Mouse (Mus musculus) Muller cell, postnatal 12 days (primary cell): ENCODE data around the gene Topors.
"Not testable (repeated sequence)": the region's sequence is repeated elsewhere in the genome, so short reads cannot be mapped to it uniquely, and the experiment has no call there.

ENCODE experiments used
- DNase-seq: peaks from one replicate; pipeline ENCODE4 v3.0.0-alpha.2; 2015; ENCODE audit errors: inconsistent ontology term

Topors gene

DNA sequence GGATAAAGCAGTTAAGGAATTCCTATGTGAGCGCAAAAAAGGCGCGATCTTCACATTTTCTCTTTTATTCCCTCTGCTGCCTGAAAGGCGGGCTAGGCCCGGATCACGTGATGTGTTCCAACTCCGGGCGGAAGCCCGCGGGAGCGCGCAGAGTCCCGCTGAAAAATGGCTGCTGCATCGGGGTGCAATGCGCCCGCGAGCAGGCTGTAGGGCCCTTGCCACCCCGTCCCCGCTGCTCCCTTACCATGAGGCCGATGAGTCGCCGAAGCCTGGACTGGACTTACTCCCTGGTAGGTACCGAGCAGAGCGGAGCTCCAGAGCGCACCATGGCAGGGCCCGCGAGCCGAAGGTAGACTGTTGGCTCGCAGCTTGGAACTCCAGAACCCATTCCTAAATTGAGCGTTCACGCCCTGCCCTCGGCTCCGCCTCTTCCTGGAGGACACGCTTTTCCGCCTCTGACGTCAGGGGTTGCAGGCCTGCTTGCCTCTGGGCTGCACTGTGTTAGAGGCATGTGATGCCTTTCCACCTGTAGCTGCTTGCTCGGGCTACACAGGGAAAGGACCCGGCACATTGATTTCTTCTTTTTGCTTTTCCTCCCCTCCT lies at the start of gene Topors, which contains the start of gene Smim27:
Gene Topors (minus strand): TSS at position 421 of the 603 bp plus-strand sequence.
Gene Smim27 (plus strand): TSS at position 150 of the 603 bp plus-strand sequence.
- DNase-seq = peak; percentile 96

DNA sequence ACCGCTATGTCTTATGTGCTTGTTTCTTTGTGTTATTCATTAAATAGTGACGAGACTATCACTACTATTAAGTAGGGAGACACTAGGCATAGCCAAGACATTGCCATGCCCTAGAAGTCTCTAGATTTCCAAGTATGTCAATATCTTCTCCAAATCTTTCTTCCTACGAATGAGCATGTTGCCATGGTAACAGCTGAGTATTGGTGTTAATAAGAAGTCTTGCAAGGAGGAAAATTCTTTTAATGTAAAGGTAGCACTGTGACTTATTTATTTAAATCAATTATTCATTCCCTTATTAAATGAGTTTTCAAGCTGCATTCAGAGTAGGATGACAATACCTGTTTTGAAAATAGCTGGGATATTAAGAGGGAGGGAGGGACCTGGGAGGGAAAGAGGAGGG lies 47.8 kb upstream of the Topors start:
- no peak for DNase-seq

DNA sequence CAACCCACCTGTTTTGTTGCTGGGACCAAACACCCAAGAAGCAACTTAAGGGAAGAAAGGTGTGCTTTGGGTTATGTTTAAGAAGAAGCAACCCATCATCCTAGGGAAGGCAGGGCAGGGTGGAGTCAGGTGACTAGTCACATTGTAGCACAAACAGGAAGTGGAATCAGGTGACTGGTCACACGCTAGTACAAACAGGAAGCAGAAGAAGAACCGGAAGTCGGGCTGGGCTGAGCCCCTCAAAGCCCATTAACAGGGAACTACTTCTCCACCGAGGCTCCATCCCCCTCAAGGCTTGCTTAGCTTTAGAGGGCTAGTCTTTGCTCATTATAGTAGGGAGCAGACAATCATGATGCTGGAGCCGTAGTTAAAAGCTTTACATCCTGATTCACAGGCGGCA lies 43.4 kb upstream of the Topors start:
- DNase-seq = no peak

DNA sequence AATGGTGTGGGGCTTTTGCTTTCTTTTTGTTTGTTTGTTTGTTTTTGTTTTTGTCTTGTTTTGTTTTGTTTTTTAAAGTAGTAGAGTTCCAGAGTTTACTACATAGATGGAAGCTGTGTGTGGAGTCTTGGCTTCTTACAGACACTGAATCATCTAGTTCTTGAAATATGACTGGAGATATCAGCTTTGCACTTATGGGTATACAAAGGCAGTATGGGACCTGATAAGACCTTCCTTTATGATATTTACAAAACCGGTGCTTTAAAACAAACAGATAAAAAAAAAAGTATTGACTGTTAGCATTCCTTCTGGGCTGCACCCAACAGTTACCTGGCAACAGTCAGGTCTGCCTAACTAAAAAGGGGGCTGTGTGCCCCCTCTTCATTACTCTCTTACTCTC lies 42.6 kb upstream of the Topors start:
- no peak for DNase-seq

DNA sequence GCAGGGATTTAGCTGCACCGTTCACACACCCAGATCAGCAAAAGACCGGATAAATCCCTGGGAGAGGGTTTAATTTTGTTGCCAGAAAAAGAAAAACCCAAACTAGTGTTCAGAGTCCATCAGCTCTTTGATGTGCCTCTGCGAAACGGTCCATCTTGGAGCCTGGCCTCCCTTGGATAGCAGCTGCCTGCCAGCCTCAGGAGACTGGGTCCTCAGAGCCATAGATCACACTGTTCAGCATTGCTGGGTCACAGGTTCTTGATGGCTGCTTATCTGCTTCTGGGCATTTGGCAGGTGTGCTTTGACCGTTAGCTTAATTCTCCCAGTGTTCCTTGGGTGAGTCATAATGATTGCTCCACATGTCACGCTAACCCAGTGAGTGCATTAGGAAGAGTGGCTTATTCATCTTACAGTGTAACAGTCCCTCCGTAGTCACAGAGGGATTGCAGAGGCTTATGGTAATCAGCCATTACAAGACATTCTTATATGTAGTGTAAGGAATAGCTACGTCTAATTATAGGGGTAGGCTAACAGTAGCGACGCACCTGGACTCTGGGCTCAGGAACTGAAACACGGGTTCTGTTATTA lies 41.2 kb upstream of the Topors start:
- DNase-seq = no peak

DNA sequence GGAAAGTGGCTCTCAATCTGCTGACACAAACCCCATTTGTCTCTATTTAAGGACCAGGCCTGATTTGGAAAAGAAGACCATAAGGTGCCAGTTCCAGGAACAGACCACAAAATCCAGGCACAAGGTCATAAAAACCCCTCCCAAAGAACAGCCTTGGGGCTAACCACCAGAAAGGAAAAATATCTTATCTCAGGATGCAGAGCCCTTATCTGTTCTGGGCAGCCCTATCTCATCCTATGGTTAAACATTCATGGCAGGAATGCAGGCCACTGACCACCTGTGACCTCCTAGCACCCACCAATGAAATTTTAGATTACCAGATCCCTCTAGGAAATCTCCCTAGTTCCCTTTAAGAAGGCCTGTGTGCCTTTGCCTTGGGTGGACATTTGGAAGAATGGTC lies 40.0 kb upstream of the Topors start:
- no peak for DNase-seq

DNA sequence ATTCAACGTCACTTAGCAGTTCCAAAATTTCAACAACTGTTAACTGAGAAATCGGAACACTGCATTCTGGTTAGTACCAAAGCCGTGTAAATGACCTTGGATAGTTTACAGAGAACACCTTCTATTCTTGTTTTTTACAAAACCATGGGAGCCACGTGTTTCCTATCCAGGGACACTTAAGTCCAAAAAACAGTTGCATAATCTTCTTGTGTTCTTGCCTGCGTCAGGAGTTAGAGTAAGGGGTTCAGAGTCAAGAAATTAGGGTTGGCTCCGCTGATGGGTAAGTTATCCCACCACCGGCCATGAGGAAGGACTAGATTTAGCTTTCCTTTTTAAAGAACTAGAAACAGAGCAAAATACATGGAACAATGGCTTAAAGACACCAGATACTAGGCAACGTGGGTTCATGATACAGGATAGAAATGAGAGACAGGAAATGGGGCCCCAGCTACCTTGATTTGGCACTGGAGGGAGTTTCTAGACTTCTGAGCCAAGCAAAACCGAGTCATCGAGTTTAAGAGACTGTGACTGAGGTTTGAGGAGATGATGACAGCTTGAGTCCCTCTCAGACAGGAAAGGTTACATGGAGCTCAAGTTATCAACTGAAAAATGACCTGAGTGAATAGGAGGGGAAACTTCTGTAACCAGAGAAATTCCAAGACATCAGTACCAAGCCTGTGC lies 32.9 kb upstream of the Topors start:
- no peak for DNase-seq

DNA sequence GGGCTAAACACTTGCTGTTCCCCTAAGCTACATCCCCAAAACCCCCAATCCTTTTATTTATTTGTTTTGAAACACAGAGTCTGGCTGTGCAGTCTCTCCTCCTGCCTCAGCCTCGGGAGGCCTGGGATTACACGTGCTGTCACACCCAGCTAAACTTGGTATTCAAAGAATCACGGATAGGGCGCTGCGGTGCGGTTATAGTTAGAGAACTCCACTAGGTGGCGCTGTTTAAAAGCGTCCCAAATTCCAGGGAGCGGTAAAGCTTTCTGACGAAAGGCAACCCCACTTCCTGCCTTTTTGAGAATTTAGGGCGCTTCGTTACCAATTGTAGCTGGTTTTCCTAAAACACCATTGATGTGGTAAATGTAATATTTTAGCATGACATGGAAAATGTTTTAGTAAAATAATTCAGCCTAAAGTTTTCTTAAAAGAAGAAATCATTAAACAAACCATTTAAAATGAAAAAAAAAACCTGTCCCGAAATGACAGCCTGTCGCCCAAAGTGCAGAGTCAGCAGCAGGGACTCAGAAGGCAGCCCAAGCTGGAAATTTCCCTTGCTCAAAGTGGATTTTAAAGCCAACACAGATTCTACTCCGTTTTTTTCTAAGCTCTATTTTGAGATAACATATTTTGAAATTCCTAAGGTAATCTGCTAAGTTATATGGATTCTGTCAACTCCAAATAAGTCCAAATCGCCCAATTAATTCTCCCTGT lies 31.6 kb upstream of the Topors start:
- peak; percentile 78 for DNase-seq

DNA sequence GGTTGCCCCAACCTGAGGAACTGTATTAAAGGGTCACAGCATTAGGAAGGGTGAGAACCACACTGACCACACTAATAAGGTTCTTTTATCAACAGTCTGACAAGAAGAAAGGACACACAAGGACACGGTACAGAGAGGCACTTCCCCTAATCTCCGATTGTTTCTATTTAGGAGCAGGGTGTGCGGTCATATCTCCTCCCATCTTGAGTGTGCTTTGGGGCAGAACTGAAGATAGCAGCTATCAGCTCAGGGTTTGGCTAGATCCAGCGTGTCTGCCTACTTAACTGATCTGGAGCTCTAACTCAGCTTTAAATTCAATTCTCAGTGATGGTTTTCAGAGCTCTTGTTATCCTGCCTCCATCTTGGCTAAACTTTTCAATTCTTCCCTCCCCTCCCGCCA lies 29.5 kb upstream of the Topors start:
- no peak for DNase-seq

DNA sequence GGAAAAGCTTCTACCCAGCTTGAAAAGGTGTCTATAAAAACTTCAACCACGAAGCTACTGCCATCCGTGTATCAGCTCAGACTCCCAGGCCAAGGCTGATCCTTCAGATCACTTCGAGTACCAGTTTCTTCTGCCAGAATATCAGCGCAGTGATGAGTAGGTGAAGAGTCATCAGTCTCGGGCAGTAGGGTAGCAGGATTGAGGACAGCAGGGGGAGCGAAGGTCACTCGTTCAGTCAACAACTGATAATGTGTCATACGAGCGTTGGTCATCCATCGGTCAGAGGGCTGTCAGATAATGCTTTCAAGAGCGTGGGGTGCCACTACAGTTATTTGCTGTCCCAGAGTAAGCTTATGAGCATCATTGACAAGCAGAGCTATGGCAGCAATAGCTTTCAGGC lies 21.9 kb upstream of the Topors start:
- not testable (repeated sequence) for DNase-seq

DNA sequence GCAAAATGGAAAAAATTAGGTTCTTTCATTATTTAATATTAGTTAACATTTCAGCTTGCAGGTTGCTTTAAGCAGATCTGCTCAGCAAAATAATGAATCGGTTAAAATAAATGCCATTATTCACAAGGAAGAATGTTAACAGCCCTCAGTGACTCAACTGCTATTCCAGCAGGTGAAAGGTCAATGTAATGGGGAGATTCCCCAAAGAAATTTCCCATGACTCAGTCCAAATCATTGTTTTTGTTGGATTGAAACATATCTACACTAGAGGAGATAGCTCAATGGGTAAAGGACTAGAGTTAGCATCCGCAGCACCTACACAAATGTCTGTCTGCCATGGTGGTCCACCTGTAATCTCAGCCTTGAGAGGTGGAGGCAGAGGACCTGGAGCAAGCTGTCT lies 19.4 kb upstream of the Topors start:
- peak; percentile 49 for DNase-seq

DNA sequence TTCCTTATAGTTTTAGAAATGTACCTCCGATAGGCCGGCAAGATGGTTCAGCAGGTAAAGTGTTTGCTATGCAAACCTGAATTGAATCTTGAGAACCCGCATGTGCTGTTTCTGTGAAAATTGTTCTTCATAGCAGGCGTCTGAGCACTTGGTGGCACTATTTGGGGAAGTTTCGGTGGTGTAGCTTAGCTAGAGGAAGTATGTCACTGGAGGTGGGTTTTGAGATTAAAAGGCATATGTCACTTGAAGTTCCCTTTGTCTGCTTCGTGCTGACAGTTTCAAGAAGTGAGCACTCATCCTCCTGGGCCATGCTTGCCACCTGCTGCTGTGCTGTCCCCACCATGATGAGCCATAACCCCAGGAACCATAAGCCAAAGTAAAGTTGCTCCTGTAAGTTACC lies 17.8 kb upstream of the Topors start:
- no peak for DNase-seq

DNA sequence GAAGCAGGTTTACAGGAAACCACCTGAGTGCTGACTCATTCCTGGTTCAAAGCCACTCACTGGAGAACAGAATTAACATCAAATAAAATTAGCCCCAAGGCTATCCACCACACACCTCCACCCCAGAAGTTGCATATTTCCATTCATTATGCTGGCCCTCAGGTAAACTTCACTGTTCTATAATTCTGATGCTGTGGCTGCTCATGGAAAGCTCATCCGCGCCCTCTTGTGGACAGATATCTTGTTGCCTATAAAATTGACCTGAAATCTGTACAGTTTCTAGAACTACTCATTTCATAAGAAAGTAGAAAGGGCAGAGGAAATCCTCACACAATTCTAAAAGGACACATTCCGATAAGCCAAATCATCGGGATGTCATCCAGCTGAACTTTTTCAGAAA lies 15.9 kb upstream of the Topors start:
- DNase-seq = peak; percentile 43

DNA sequence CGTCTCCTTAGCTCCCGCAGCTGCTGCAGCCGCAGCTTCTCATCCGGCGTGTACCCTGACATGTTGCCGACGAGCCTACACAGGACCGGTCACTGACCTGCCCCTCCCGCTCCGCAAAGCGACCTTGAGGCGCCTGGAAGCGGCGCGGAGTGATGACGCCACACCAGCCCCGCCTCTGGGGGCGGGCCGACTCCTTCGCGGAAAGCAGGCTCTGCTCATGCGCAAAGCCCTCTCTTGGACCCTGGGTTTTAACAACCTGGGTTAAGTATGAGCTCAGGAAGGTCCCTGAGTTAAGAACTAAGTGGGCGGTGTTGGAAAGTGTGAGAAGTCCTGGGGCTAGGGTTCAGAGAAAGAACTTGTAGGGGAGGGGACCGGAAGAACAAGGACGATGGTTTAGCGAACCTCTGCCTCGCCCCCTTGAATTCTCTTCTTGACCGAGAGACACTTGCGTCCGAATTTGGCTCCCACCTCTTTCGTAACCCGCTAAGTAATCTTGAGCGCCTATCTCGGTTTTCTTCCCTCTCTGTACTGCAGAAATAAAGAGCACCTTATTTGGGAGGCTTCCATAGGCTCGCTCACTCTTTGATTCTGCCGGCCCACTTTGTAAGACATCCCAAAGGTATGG lies 9.7 kb upstream of the Topors start, which contains the start of gene Ndufb6:
Gene Ndufb6 (minus strand): TSS at position 146 of the 625 bp plus-strand sequence.
- DNase-seq = peak; percentile 96

DNA sequence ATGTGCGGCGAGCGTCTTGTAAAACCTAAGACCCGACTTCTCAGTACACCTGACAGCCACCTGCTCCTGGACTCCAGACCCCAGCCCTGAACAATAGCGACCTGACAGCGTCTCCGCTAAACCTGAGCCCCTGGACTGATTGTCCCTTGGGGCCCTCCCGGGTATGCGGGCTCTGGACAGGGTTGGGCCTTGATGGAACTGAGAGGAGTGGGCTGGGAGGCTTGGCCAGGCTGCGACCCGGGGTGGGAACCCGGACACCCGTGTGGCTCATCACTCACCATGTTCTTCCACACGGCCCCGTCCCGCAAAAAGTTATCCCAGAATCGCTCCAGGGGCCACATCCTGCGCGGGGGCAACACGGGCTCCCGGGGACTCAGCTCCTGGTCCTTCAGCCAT lies 9.2 kb upstream of the Topors start:
- no peak for DNase-seq

DNA sequence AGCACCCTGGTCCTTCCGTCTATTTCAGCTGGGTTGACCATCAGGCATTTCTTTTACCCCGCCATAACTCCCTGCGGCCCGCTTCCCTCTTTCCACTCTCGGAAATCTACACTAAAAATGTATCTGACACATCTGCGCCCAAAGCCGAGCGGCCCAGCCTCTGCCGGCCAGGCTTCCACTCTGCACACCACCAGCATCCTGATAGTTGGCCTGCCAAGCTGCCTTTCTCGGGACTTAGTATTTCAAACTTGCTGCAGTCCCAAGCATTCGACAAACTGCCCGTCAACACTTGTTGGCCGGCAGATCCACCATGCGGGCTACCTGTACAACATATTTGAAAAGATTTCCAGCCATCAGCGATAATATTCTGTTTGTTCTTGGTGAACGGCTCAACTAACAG lies 815 bp downstream of the Topors start:
- DNase-seq = peak; percentile 63

DNA sequence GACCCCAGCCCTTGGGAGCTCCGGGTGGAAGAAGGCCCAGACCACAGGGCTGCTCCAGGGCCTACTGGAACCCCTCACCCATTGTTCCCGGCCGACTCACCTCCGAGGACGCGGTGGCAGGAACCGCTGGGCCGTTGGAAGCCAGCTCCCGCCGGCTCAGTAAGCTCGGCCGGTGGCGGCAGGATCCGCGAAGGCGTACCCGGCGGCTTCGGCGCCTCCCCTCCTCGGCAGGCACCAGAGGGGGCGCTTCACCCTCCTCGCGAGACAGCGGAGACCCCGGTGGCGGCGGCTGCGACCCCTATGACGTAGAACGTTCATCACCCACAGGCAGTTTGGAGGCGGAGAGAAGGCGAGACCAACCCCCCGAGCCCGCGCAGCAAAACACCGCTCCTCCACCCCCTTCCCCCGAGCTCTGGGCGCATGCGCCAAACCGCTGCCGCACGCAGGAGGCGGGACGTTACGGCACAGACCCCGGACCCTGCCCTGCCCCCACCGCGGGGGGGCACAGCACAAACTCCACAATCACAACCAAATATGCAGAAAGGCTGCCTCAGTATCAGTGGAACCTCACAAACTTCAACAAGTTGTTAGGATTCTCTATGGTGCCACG lies 1.3 kb downstream of the Topors start:
- DNase-seq = peak; percentile 95

DNA sequence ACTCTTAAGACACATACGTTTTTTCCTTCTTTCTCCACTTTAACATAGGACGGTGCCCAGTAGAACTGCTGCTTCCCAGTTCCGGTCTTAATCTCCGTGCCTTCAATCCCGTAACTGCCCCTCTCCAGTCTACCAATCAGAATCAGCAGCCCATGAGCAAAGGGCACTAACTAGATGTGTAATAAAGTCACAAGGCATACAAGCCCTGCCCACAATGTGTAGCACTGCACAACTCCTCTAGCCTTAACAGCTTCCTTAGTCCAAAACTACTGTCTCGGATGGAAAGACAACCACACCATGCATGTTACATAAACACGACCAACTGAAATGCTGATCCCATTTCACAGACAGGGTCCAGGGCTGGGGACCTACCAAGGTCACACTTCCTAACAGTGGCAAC lies 2.0 kb downstream of the Topors start:
- peak; percentile 12 for DNase-seq

DNA sequence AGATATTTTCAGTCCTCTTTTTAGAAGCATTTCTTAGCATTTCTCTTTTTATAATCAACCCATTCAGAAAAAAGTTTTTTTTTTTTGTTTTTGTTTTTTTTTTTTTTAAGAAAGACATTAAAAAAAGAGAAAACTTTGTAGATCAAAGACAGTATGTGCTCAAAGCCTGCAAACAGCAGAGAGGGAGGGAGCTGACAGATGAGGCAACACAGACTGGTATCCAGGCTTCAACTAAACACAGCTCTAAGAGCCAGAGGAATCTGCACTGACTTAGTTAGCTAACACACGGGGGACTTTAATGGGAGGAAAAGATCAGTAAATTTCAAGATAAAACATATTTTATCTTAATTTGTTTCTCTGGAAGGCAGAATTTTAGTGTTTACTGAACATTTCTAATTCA lies 5.3 kb downstream of the Topors start:
- DNase-seq = no peak

DNA sequence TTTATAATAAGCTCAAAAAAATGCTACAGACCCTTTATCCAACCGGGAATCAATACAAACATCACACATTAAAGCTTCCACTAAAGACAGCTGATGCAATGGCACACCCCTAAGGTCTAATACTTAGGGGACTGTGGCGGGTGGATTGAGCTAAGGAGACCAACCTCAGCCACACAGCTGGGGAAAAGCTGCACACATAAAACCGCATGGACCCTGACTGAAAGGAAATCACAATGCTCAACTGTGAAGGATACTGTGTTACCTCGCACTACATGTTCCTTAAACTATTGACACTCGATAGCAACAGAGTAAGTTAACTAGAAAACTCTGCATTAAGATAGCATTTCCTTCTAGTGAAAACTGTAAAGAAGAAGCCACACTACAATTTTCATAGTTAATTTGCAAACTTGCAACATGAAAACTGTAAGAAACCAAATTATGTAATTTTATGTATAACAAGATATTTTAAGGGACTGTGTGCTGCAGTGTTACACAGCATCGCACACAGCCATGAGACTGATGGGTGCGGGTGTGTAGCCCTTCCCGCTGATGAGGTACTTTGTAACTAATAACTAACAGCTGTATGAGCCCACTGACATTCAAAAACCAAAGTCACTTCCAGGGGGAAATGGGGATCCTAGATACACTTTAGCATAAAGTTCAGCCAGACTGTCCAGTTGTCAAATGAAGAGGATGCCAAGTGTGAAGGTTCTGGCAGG lies 15.1 kb downstream of the Topors start:
- no peak for DNase-seq

DNA sequence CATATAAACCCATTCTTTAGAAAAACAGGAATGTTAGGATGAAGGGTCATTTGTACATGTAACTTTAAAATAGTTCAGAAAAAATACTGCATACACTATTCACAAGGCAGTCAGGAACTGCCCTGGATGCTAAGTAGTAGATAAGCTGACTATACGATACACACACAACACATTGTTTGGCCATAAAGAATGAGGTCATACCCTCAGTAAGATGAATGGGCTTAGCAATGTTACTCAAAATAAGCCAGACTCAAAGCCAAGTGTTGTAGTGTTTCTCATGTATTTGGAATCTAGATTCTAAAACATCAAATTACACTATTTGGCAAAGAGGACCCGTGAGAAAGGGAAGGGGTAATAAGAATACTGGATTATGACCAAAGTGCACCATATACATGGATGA lies 15.9 kb downstream of the Topors start:
- peak; percentile 23 for DNase-seq
